Mouse (Mus musculus): ENCODE measurements at regions not wholly inside any gene's neighbourhood (a gene's known extent, or its start where the extent isn't known, plus 50 kb on each side); places are given as distances from the start of the nearest gene placed in this dataset.
A peak's percentile ranks its signal among the peaks of the same experiment; 100 is the strongest.

- DNase-seq (ENCODE audit: low spot score in 2 of 2): no peak
Observed at GRCm38 (mm10) chr19:60408436-60408835, 59.7 kb downstream of the Prlhr start.

- no peak for DNase-seq (ENCODE audit: low spot score in 2 of 2)
Observed at GRCm38 (mm10) chr19:60399425-60399824, 68.7 kb downstream of the Prlhr start.

- no peak for DNase-seq (ENCODE audit: low spot score in 2 of 2)
Observed at GRCm38 (mm10) chr19:60397666-60398065, 70.4 kb downstream of the Prlhr start.

- DNase-seq (ENCODE audit: low spot score in 2 of 2): no peak
Observed at GRCm38 (mm10) chr19:60396604-60397003, 71.5 kb downstream of the Prlhr start.

- no peak for DNase-seq (ENCODE audit: low spot score in 2 of 2)
Observed at GRCm38 (mm10) chr19:60386563-60387241, 81.4 kb downstream of the Prlhr start.

GRCm38 (mm10) chr19:60384721-60385120 lies 83.4 kb downstream of the Prlhr start:
- no peak for DNase-seq (ENCODE audit: low spot score in 2 of 2)

- DNase-seq (ENCODE audit: low spot score in 2 of 2): no peak
Observed at GRCm38 (mm10) chr19:60382661-60383060, 85.4 kb downstream of the Prlhr start.

- no peak for DNase-seq (ENCODE audit: low spot score in 2 of 2)
Observed at GRCm38 (mm10) chr19:60379030-60379605, 89.0 kb downstream of the Prlhr start.

- DNase-seq (ENCODE audit: low spot score in 2 of 2): no peak
Observed at GRCm38 (mm10) chr19:60363988-60364599, 104.0 kb downstream of the Prlhr start.

GRCm38 (mm10) chr19:60344911-60345310 lies 118.4 kb upstream of the Fam204a start:
- no peak for DNase-seq (ENCODE audit: low spot score in 2 of 2)

GRCm38 (mm10) chr19:60341485-60341884 lies 115.0 kb upstream of the Fam204a start:
- DNase-seq (ENCODE audit: low spot score in 2 of 2): peak; percentile 12 to 67

- DNase-seq (ENCODE audit: low spot score in 2 of 2): no peak
Observed at GRCm38 (mm10) chr19:60340234-60340633, 113.7 kb upstream of the Fam204a start.

- no peak for DNase-seq (ENCODE audit: low spot score in 2 of 2)
Observed at GRCm38 (mm10) chr19:60334521-60334920, 108.0 kb upstream of the Fam204a start.

GRCm38 (mm10) chr19:60328295-60328694 lies 101.8 kb upstream of the Fam204a start:
- DNase-seq (ENCODE audit: low spot score in 2 of 2): no peak

- no peak for DNase-seq (ENCODE audit: low spot score in 2 of 2)
Observed at GRCm38 (mm10) chr19:60325612-60326011, 99.1 kb upstream of the Fam204a start.

GRCm38 (mm10) chr19:60325112-60325511 lies 98.6 kb upstream of the Fam204a start:
- DNase-seq (ENCODE audit: low spot score in 2 of 2): no peak

GRCm38 (mm10) chr19:60310591-60310990 lies 84.1 kb upstream of the Fam204a start:
- peak; percentile 20 to 73 for DNase-seq (ENCODE audit: low spot score in 2 of 2)

- no peak for DNase-seq (ENCODE audit: low spot score in 2 of 2)
Observed at GRCm38 (mm10) chr19:60302371-60302770, 75.9 kb upstream of the Fam204a start.

GRCm38 (mm10) chr19:60300891-60301290 lies 74.4 kb upstream of the Fam204a start:
- DNase-seq (ENCODE audit: low spot score in 2 of 2): no peak

GRCm38 (mm10) chr19:60290244-60290643 lies 63.7 kb upstream of the Fam204a start:
- no peak for DNase-seq (ENCODE audit: low spot score in 2 of 2)

GRCm38 (mm10) chr19:60286810-60287396 lies 60.4 kb upstream of the Fam204a start:
- no peak for DNase-seq (ENCODE audit: low spot score in 2 of 2)

- no peak for DNase-seq (ENCODE audit: low spot score in 2 of 2)
Observed at GRCm38 (mm10) chr19:60284901-60285300, 58.4 kb upstream of the Fam204a start.

All from frontal cortex, postnatal 14 days (tissue).